Mouse (Mus musculus): ENCODE results near the gene Gng13.
"Not testable (repeated sequence)": the region's sequence is repeated elsewhere in the genome, so short reads cannot be mapped to it uniquely, and the experiment has no call there.

Gng13 gene

DNA sequence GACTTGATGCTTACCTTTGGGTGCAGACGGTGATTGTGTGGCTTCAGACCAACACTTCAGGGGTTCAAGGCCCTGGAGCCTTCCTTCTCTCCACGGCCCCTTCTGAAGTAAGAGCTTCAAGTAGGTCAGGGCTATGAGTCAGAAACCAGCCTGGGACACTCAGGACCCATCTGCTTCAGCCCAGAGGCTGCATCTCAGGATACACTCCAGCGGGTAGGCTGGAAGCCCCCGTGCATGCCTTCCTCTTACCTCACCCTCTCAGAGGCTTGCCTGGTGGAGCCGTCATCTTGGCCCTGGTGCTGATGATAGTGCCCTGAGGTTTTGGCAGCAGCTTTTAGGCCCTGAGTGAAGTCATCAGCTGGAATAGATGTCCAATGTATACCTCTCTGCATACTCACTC, 18.3 kb downstream of the Gng13 start:
- DNase-seq: no peak

GRCm38 (mm10) chr17:25735745-25736144, 18.8 kb downstream of the Gng13 start, which contains the start of gene Mslnl:
Mslnl (plus strand) TSS chr17:25736042.
- no peak for DNase-seq

GRCm38 (mm10) chr17:25738861-25739260, 21.9 kb downstream of the Gng13 start:
- DNase-seq: no peak

GRCm38 (mm10) chr17:25741471-25741870, 24.5 kb downstream of the Gng13 start:
- not testable (repeated sequence) for DNase-seq

DNA sequence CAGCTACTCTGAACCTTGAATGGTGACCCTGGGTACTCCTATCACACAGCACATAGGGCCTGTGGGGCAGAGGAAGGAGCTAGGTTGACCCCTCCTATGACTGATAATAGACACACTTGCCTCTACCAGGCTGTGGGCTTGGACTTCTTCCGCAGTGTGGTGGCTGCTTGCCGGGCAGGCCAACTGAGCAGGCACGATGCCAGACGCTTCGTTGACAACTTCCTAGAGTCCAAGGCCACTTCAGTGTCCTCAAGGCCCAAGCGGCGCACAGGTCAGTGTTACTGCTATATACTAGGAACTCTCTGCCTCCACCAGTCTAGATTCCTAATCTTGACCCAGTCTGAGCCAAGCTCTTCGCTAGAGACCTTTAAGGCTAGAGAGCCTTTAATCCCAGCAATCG, 26.9 kb downstream of the Gng13 start:
- DNase-seq: no peak

GRCm38 (mm10) chr17:25744311-25744710, 27.3 kb downstream of the Gng13 start:
- no peak for DNase-seq

- no peak for DNase-seq
These were observed 31.3 kb downstream of the Gng13 start for GRCm38 (mm10) chr17:25748238-25748637.

DNA sequence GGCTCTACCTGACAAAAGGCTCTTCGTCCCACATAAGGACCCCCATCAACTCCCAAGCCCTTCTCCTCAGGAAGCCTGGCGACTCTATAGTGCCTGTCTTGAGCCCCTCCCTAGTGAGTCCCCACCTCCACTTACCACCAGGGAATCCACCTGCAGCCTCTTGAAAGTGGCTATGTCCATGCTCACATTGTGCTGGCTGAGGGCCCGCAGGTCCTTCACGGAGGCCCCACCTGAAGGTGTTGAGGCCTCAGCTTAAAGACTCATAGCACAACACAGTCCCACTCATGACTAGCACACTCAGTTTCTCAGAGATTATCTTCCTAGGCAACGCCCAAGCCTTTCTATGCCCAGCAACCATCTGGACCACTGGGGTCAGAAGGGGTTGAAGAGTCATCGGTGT, 32.3 kb downstream of the Gng13 start:
- DNase-seq: no peak

- DNase-seq: peak; percentile 32
These were observed 34.5 kb downstream of the Gng13 start for GRCm38 (mm10) chr17:25751446-25751845.

DNA sequence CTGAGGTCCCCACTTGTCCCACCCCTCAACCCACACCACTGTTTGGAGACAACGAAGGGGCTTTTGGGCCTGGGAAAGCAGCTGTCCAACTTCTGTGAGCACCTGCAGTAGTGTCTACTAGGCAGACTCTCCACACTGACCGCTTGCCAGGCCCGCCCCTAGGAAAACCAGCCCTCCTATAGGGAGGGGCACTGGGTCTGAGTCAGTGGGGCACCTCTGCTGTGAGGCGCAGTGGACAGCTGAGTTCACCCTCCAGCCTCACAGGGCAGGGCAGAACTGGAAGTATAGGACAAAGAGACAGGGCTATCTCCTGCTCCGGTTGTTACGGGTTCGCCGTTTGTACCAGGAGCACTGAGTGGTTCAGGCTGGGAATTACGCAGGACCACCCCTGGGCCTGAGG, 37.3 kb downstream of the Gng13 start, which contains the start of gene Msln:
Gene Msln (minus strand): TSS at position 138 of the 400 bp plus-strand sequence.
- DNase-seq: no peak

DNA sequence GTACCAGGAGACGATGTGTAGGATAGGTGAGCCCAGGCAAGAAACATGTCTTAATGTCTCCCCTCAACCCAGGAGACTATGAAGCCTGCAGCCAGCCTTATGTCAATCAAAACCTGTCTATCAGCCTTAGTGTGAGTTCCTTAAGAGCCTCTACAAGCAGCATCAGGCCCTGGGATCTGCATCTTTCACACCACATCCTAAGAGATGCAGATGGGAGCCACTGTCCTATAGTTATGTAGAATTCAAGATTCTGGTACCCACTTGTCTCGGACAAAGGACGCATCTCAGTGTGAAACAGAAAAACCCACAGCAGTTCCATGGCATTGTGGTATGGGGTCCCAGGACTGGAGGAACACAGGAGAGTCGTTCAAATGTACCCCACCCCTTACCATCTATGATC, 38.1 kb downstream of the Gng13 start:
- DNase-seq: no peak

DNA sequence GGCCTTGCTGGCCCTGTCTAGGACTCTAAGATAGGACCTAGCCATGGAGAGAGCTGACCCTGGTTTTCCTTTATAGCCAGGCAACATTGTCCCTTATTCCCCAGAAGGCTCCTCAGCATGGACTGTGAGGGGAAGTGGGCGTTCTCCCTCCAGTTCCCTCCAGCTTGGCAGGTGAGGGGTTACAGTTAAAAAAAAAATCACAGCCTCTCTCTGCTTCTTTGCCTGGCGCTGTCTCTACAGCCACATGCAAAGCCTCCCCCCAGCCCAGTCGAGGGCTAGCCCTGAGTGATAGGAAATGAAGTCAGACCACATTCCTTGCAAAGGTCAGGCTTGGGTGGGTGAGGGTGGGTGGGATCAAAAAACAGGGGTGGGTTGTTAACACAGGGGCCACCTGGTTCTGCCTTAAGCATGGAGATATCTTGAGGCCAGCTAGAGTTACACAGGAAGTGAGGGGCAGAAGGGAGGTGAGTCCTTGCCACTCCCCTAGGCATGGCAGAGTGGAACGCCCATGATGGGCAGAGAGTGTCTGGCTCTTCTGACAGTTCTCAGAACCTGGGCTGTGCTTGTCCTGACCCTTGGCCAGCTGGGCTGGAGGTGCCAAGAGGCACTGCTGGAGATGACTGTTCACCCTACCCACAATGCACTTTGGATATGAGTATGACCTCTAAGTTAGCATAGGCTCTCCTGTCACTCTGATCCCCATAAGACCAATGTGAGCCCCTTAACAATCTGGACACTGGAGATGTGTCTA, 38.8 kb downstream of the Gng13 start:
- DNase-seq: no peak

DNA sequence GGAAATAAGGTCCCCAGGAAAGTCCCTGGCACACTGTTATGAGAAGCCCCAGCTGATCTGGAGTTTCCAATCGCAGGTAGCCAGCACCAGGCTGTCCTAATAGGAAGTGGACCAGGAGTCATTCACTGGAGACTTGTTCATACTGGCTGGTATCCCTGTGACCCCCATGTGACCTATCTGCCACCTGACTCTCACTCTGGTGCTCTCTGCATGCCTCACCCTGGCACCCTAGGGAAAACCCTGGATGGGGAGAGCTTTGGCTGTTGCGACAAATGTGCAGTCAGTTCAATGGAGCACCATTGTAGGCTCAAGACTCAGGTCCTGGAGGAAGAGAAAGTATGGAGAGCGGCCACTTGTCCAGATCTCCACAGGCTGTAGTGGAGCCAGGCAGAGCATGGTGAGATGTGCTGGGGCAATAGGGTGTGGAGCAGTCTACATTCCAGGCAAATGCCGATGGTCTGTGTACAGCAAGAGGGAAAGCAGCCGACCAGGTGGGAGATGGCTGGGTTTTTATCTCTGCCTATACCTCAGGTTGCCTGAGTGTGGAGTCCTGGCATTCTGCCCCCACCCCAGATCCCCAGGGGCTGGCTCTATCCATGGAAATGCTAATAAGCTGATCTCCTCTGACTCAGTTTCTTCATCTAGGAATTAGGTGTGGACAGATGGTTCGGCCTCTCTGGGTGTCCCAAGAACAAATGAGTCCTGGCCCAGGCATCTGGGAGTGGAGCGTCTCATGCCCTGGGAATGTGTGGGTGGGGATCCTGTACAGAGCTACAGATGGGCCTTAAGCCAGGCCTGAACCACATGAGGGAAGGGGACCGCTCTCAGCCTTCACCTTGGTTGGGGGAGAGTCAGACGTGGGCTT, 39.6 kb downstream of the Gng13 start:
- DNase-seq: no peak

DNA sequence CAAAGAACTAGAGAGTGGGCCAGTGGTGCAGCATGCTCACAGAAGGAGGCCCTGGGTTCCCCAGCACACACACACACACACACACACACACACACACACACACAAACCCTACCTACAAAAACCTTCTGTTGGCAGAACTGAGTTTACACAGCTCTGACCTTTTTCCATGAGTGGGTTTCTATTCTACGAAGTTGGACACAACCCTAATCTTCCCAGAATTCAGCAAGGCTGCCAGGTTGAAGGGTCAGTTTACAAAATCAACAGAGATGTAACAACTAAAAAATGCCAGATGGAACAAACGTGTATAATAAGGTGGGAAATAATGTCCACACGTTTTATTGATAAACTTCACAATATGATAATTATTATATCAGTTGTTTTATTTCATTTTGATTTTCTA, 40.7 kb downstream of the Gng13 start:
- DNase-seq: no peak

DNA sequence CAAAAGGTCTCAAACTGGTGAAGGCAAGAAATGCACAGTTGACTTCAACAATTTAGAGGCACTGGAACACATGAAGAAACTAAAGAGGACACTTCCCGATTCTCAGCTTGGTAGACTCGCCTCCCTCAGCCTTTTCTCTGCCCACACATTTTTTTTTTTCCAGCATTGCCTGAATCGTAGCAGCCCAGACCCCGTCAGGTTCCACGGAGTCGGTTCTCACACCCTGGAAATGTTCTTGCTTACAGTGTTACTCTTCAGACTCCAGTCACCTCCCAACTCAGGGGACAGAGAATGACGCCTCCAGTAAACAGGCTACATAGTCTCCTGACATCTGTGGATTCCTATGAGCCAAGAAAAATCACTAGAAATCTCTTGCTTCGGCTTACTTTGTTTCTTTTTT, 43.2 kb downstream of the Gng13 start:
- no peak for DNase-seq

GRCm38 (mm10) chr17:25761561-25761970, 44.6 kb downstream of the Gng13 start:
- peak; percentile 11 for DNase-seq

DNA sequence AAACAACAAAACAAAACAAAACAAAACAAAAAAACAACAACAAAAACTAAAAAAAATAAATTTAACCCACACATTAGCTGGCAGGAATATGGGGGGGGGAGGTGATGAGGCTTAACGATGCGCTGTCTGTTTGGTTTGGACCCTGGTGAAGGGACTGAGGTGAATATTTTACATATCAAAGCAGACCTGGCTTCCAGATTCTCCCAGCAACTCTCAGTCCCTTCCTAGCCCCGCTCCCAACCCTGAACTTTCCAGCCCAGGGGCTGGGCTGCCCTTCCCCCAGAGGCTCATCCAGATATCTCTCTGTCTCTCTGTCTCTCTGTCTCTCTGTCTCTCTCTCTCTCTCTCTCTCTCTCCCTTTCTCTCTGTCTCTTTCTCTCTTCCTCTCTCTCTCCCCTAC, 45.6 kb downstream of the Gng13 start:
- no peak for DNase-seq

DNA sequence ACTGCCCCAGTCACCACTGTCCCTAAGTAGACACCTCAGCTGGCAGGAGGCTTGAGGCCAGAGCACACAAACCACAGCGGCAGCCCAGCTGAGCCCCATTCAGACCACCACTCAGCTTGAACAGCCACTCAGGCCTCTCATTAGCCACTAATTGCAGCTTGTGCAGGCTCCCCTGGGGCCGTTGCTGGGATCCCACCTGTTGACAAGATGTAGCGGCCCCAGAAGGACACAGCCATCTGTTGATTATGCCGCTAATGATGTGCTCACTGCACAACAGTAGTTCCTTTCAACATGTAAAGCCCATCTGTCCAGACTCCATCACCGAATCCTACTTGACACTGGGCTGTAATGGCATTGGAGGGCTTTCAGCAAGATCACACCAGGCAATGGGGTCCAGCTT, 48.9 kb downstream of the Gng13 start:
- DNase-seq: no peak

All from kidney, adult 18-20 months (tissue).